Mouse (Mus musculus) forebrain, embryonic 10.5 days (tissue): ENCODE results near the gene Gm10354. TPM values are rescaled to one million over a fixed set of nuclear protein-coding genes. Genes with fewer than 3 reads are reported as not detected.
"Not testable (repeated sequence)": the region's sequence is repeated elsewhere in the genome, so short reads cannot be mapped to it uniquely, and the experiment has no call there.

Experiments
- DNase-seq: peaks from one replicate; pipeline ENCODE4 v3.0.0-alpha.2; 2017; ENCODE audit warnings: low spot score; ENCODE audit errors: extremely low spot score
- H3K27ac ChIP-seq: fragments of 300-500 bp; sonication (generic); 2 replicates; pipeline ENCODE4 v1.5.1; 2016; ENCODE audit warnings: mild to moderate bottlenecking
- H3K27me3 ChIP-seq: fragments of 300-500 bp; sonication (generic); 2 replicates; pipeline ENCODE4 v1.6.1; 2016; ENCODE audit warnings: mild to moderate bottlenecking; ENCODE audit not compliant: poor library complexity, severe bottlenecking
- H3K36me3 ChIP-seq: fragments of 300-500 bp; sonication (generic); replicated peaks from 2 replicates; pipeline ENCODE4 v1.6.1; 2016; ENCODE audit warnings: mild to moderate bottlenecking, moderate library complexity
- H3K4me1 ChIP-seq: fragments of 300-500 bp; sonication (generic); 2 replicates; pipeline ENCODE4 v1.6.1; 2016
- H3K4me3 ChIP-seq: fragments of 300-500 bp; sonication (generic); 2 replicates; pipeline ENCODE4 v1.5.1; 2016; ENCODE audit warnings: mild to moderate bottlenecking, moderate library complexity
- H3K9me3 ChIP-seq: fragments of 300-500 bp; sonication (generic); 2 replicates; pipeline ENCODE4 v1.6.1; 2016; ENCODE audit warnings: mild to moderate bottlenecking, moderate library complexity
- WGBS: fragments of 180-500 bp; shearing (Covaris S2); methylation state at CpG from one replicate; pipeline ENCODE4 v1.1.7; 2016; 5-methylcytosine and 5-hydroxymethylcytosine counted together
- polyA plus RNA-seq: library from polyadenylated mRNA; unstranded; fragments of >200 nt; fragmentation: Nextera tagmentation; extraction: Ambion mirVana; gene quantifications from 2 replicates; pipeline ENCODE4 v1.2.1, GENCODE M21; 2016

Gm10354 gene
- polyA plus RNA-seq, result not detected in 2 replicates

DNA sequence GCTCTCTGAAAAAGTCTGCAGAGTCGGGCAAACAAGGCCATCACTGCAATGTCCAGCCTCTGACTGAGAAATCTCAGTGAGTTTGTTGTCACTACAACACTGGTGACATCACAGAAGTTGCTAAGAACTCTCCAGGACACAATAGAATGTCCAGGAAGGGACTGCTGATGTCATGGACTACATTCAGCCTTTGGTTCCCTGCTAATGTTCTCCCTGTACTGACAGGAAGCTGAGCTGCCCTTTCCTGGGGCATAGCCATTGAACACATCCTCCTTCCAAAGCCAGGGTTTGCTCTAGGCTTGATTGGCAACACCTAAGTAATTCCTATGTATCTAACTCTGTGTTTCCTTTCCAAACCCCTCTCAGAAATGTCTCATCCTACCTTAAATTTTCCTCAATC, at the start of gene Gm10354:
Gm10354 (minus strand) TSS at position 101 of the 400 bp plus-strand sequence.
- H3K36me3 ChIP-seq, DNase-seq, H3K4me1 ChIP-seq, H3K4me3 ChIP-seq, H3K27ac ChIP-seq, H3K27me3 ChIP-seq: not testable (repeated sequence)
- peaks cover 53% of the 10 kb centered on the region for H3K9me3 ChIP-seq
- WGBS, result 46% methylated on average over 1 of the region's 1 CpGs

- H3K4me1 ChIP-seq, H3K4me3 ChIP-seq, H3K27me3 ChIP-seq, H3K36me3 ChIP-seq, DNase-seq, H3K27ac ChIP-seq: not testable (repeated sequence)
- 76% methylated on average over 1 of the region's 1 CpGs for WGBS
- H3K9me3 ChIP-seq, result peaks cover 70% of the 10 kb centered on the region
These were observed 45.6 kb upstream of the Gm10354 start for GRCm38 (mm10) chr5:15024316-15024715.

GRCm38 (mm10) chr5:15020067-15020466, 41.3 kb upstream of the Gm10354 start:
- not testable (repeated sequence) for H3K36me3 ChIP-seq, H3K4me3 ChIP-seq, DNase-seq, H3K27me3 ChIP-seq, H3K27ac ChIP-seq, H3K4me1 ChIP-seq
- WGBS, result 73% methylated on average over 2 of the region's 2 CpGs
- H3K9me3 ChIP-seq, result peaks cover 57% of the 10 kb centered on the region

GRCm38 (mm10) chr5:15010639-15011582, 32.2 kb upstream of the Gm10354 start:
- peak; percentile 14 for DNase-seq
- not testable (repeated sequence) for H3K4me1 ChIP-seq, H3K27me3 ChIP-seq, H3K27ac ChIP-seq, H3K4me3 ChIP-seq, H3K36me3 ChIP-seq
- peaks cover 31% of the 10 kb centered on the region for H3K9me3 ChIP-seq
- 86% methylated on average over 11 of the region's 11 CpGs for WGBS

GRCm38 (mm10) chr5:15006907-15007306, 28.2 kb upstream of the Gm10354 start:
- H3K4me1 ChIP-seq, H3K36me3 ChIP-seq, H3K4me3 ChIP-seq, H3K27me3 ChIP-seq, H3K27ac ChIP-seq: not testable (repeated sequence)
- WGBS, result 58% methylated on average over 3 of the region's 3 CpGs
- peak; percentile 15 for DNase-seq
- peaks cover 47% of the 10 kb centered on the region for H3K9me3 ChIP-seq

GRCm38 (mm10) chr5:15006288-15006687, 27.6 kb upstream of the Gm10354 start:
- peaks cover 42% of the 10 kb centered on the region for H3K9me3 ChIP-seq
- H3K4me1 ChIP-seq, H3K4me3 ChIP-seq, H3K36me3 ChIP-seq, DNase-seq, H3K27me3 ChIP-seq, H3K27ac ChIP-seq: not testable (repeated sequence)
- WGBS, result 71% methylated on average over 3 of the region's 3 CpGs

- peaks cover 38% of the 10 kb centered on the region for H3K9me3 ChIP-seq
- H3K27me3 ChIP-seq, DNase-seq, H3K4me1 ChIP-seq, H3K27ac ChIP-seq, H3K36me3 ChIP-seq, H3K4me3 ChIP-seq: not testable (repeated sequence)
- WGBS, result 58% methylated on average over 3 of the region's 4 CpGs
These were observed 26.8 kb upstream of the Gm10354 start for GRCm38 (mm10) chr5:15005584-15005983.

- DNase-seq, H3K27ac ChIP-seq, H3K4me3 ChIP-seq, H3K36me3 ChIP-seq, H3K27me3 ChIP-seq, H3K4me1 ChIP-seq: not testable (repeated sequence)
- H3K9me3 ChIP-seq, result peaks cover 40% of the 10 kb centered on the region
- WGBS, result 82% methylated on average over 5 of the region's 5 CpGs
These were observed 26.1 kb upstream of the Gm10354 start for GRCm38 (mm10) chr5:15004569-15005562.

- WGBS, result 79% methylated on average over 9 of the region's 9 CpGs
These were observed 19.3 kb upstream of the Gm10354 start for GRCm38 (mm10) chr5:14998077-14998476.

DNA sequence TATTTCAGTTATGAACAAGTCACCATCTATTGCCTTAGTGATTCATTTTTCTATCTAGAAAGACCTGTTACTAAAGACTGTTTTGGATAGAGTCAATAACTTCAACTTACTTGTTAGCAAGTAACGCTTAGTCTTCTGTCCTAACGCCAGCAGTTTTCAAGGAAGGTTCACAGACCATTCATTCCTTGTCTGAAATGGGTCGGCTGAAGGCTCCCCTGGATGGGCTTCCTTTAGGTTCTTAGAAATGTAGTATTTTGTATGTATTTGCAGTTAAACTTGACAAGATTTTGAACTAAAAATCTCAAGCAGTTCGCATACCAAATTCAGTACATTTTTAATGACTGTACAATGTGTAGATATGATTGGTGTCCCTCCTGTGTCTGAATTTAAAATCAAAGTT, 18.8 kb upstream of the Gm10354 start:
- not testable (repeated sequence) for H3K27me3 ChIP-seq
- 87% methylated on average over 4 of the region's 4 CpGs for WGBS

More at GRCm38 (mm10) chr5:14998077-14998476, 19.3 kb upstream of the Gm10354 start:
- H3K36me3 ChIP-seq, DNase-seq, H3K27me3 ChIP-seq, H3K27ac ChIP-seq, H3K4me1 ChIP-seq, H3K4me3 ChIP-seq: not testable (repeated sequence)
- peaks cover 54% of the 10 kb centered on the region for H3K9me3 ChIP-seq

GRCm38 (mm10) chr5:14996670-14997249, 18.0 kb upstream of the Gm10354 start:
- 72% methylated on average over 7 of the region's 7 CpGs for WGBS
- not testable (repeated sequence) for H3K4me1 ChIP-seq, DNase-seq, H3K36me3 ChIP-seq, H3K27ac ChIP-seq, H3K27me3 ChIP-seq, H3K4me3 ChIP-seq
- H3K9me3 ChIP-seq, result peaks cover 47% of the 10 kb centered on the region

More for the DNA sequence above, 18.8 kb upstream of the Gm10354 start:
- DNase-seq, result peak; percentile 14
- not testable (repeated sequence) for H3K4me1 ChIP-seq, H3K36me3 ChIP-seq, H3K27ac ChIP-seq, H3K4me3 ChIP-seq
- H3K9me3 ChIP-seq, result peaks cover 52% of the 10 kb centered on the region

DNA sequence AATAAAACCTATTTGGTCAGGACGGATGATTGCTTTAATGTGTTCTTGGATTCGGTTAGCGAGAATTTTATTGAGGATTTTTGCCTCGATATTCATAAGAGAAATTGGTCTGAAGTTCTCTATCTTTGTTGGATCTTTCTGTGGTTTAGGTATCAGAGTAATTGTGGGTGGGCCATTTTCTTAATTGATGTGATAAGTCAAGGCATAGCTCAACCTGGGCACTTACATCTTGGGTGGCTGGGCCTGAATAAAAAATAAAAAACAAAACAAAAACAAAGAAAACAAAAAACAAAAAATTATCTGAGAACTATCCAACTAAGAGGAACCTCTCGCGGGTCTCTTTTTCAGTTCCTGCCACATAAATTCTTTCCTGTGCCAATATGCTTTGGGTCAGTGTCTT, 15.4 kb upstream of the Gm10354 start:
- H3K4me3 ChIP-seq, H3K36me3 ChIP-seq, H3K4me1 ChIP-seq, H3K27ac ChIP-seq, DNase-seq, H3K27me3 ChIP-seq: not testable (repeated sequence)
- H3K9me3 ChIP-seq, result peaks cover 51% of the 10 kb centered on the region
- WGBS, result 89% methylated on average over 6 of the region's 6 CpGs
